Mouse (Mus musculus): ENCODE measurements around the gene Snx20. TPM values are rescaled to one million over a fixed set of nuclear protein-coding genes. Genes with fewer than 3 reads are reported as not detected.

Gene Snx20
- polyA plus RNA-seq, 1 experiment from 2014 or later, result 0.93 TPM

DNA sequence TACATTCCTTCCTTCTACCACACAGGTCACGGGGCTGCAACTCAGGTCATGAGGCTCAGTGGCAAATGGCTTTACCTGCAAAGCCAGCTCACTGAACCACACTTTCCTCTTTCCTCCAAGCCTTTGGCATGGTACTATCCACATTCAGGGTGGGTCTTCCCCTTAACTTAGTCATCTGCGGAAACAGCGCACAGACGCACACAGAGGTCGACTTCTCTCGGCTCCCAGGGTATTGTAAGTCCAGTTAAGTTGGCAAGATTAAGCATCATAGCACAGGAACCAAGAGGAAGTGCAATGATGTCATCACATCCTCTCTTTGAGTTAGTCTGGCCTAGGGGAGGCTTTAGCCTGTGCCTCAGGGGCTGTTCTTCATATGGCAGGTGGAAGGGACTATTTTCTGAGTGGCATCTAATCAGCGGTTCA lies 2.6 kb downstream of the Snx20 start:
- H3K4me3 ChIP-seq (replicated peaks), result no peak overlapping the region
- H3K4me1 ChIP-seq, result peaks cover 7% of the 10 kb centered on the region; the same call in 1 of the 2 replicates
- H3K9ac ChIP-seq, result no peak overlapping the region
- no peak overlapping the region for H3K27ac ChIP-seq
- H3K4me2 ChIP-seq, result no peak overlapping the region
- peaks cover 18% of the 10 kb centered on the region for H3K27me3 ChIP-seq
- 85% methylated on average over 7 of the region's 7 CpGs for WGBS
- no peak for ATAC-seq (ENCODE audit: low FRiP score)
- no peaks in the 10 kb centered on the region for H3K9me3 ChIP-seq
- H3K36me3 ChIP-seq (replicated peaks), result no peaks in the 10 kb centered on the region

DNA sequence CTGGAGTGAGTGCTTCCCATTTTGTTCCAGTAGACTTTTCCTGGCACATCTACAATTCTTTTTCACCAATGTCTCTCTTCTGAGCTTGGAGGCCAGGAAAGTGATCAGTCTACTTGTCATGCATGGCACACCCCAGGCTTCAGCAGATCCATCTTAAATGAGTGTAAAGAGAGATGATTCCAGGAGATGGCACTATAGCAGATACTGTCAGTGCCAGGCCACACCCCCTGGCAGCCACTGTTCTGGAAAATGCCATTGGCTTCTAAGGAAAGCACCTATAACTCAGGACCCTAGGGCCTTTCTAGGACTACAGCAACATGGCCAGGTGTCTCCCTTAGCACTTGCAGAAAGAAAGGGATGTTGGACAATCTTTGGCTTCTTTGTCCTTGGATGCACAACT lies 4.8 kb downstream of the Snx20 start:
- no peak overlapping the region for H3K4me3 ChIP-seq (replicated peaks)

DNA sequence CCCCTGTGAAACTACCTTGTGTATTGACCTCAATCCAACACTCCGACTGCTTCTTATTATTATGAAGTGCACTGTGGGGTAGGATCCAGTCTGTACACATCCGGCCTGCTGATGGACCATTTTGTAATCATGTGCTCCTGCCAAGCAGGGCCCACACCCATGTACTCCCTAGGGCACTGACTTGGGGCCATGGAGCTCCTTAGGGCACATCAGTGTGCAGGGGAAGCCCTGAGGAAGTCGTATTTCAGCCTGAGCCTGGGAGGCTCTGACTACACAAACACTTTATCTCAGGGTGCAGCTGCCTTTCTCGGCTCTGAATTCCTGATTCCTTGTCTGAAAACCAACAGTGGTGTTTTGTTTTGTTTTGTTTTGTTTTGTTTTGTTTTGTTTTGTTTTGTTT lies 5.7 kb downstream of the Snx20 start:
- ATAC-seq (ENCODE audit: low FRiP score), result no peak
- H3K27me3 ChIP-seq, result peaks cover 42% of the 10 kb centered on the region
- H3K27ac ChIP-seq, result no peak overlapping the region
- H3K4me3 ChIP-seq (replicated peaks), result no peak overlapping the region
- H3K4me1 ChIP-seq, result peaks cover 15% of the 10 kb centered on the region
- WGBS, result 83% methylated on average over 4 of the region's 4 CpGs
- H3K36me3 ChIP-seq (replicated peaks), result no peaks in the 10 kb centered on the region
- H3K9me3 ChIP-seq, result no peaks in the 10 kb centered on the region
- no peak overlapping the region for H3K9ac ChIP-seq
- no peak overlapping the region for H3K4me2 ChIP-seq

More for the DNA sequence above, 4.8 kb downstream of the Snx20 start:
- Histone ChIP-seq H3K27ac (no peak overlapping the region), H3K36me3 (replicated peaks) (no peaks in the 10 kb centered on the region), H3K4me2 (no peak overlapping the region), H3K9me3 (no peaks in the 10 kb centered on the region), H3K4me1 (peaks cover 15% of the 10 kb centered on the region), H3K27me3 (peaks cover 33% of the 10 kb centered on the region), H3K9ac (no peak overlapping the region)
- no peak for ATAC-seq (ENCODE audit: low FRiP score)

DNA sequence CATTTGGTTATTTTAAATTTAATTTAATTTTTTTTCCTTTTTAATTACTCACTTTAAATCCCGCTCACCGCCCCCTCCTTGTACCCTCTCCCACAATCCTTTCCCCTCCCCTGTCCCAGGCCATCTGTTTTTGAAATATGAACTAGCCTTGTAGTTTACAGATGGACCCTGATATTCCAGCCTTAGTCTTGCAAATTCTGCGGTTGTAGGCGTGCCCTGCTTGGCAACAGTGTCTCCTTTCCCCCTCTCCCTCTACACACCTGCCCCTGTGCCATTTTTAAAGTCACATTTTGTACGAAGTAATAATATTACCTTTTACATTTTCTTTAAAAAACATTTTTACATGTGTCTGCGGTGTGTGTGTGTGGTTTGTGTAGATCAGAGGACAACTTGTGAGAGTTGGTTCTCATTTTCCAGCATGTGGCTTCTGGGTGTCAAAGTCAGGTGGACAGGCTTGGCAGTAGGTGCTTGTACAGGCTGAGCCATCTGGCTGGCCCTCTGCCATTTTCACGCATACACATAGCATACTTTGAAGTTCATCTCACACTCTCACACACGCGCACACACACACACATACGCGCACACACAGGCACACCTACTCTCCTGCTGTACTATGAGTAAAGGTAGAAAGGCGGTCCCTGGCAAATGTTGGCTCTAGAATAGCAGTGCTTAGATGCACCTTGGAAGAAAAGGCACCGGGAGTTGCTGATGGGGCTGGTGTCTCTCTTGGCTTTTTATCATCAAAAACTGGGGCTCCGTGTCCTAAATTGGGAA lies 7.7 kb downstream of the Snx20 start:
- H3K4me2 ChIP-seq, result peak overlapping the region; percentile 80
- no peaks in the 10 kb centered on the region for H3K36me3 ChIP-seq (replicated peaks)
- no peak for ATAC-seq (ENCODE audit: low FRiP score)
- H3K9me3 ChIP-seq, result no peaks in the 10 kb centered on the region
- peaks cover 15% of the 10 kb centered on the region for H3K4me1 ChIP-seq
- no peak overlapping the region for H3K27ac ChIP-seq
- 65% methylated on average over 14 of the region's 14 CpGs for WGBS
- peak overlapping the region; percentile 53 for H3K4me3 ChIP-seq (replicated peaks)
- peak overlapping the region; percentile 61; the same call in 1 of the 2 replicates for H3K9ac ChIP-seq
- H3K27me3 ChIP-seq, result peaks cover 52% of the 10 kb centered on the region

DNA sequence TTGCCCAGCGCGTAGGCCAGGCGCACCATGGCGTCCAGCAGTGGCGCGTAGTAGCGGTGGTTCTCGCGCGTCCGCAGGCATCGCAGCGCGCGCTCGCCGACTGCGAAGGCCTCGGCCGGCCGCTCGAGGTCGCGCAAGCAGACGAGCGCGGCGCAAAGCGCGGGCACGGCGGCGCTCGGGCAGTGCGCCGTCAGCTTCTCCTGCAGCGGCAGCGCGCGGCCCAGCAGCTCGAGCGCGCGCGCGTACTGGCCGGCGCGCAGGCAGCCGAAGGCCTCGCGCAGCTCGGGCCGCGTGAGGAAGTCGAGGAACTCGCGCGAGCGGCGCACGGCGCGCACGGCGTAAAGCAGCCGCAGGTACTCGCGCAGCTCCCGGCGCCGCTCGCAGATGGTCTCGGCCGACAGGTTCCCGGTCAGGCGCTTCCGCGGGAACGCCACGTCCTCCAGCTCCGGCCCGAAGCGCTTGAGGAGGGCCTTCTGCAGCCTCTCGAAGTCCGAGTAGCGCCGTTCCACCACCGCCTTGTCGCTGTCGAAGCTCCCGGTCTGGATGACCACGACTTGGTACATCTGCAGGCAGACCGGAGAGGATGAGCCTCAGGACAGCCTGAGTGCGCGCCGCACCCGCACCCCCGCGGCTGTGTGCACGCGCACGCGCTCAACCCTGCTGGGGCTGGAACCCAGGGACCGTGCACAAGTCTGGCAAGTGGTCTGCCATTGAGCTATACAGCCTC lies 8.5 kb downstream of the Snx20 start:
- WGBS, result under 1% methylated on average over 105 of the region's 105 CpGs
- peak; percentile 85 for ATAC-seq (ENCODE audit: low FRiP score)
- peaks cover 15% of the 10 kb centered on the region for H3K4me1 ChIP-seq
- H3K27me3 ChIP-seq, result peaks cover 55% of the 10 kb centered on the region
- peak overlapping the region; percentile 80 for H3K4me2 ChIP-seq
- peak overlapping the region; percentile 48 for H3K27ac ChIP-seq
- H3K9ac ChIP-seq, result peak overlapping the region; percentile 61
- no peaks in the 10 kb centered on the region for H3K9me3 ChIP-seq
- no peaks in the 10 kb centered on the region for H3K36me3 ChIP-seq (replicated peaks)
- peak overlapping the region; percentile 53 for H3K4me3 ChIP-seq (replicated peaks)

DNA sequence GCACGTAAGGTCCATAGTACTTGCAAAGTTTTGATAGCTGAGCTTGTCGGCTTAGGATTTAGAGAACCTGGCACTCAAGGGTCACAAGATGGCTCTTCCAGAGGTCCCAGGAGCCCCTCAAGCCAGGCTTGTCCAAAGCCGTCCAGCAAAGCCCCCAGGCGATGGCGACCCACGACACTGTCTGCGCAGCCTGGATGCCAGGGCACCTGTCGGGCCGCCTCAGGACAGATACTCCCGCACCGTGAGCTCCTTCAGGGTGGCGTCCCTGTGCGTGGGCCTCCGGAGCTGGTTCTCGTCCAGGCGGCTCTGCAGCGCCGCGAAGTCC lies 9.0 kb downstream of the Snx20 start:
- Histone ChIP-seq H3K4me1 (peaks cover 15% of the 10 kb centered on the region), H3K4me2 (peak overlapping the region; percentile 80), H3K27ac (0 out of 2 replicates have a peak overlapping the region, but pooled peaks have one; percentile 48), H3K4me3 (replicated peaks) (peak overlapping the region; percentile 53), H3K9ac (peak overlapping the region; percentile 61), H3K9me3 (no peaks in the 10 kb centered on the region), H3K36me3 (replicated peaks) (no peaks in the 10 kb centered on the region), H3K27me3 (peaks cover 61% of the 10 kb centered on the region)
- ATAC-seq (ENCODE audit: low FRiP score), result no peak
- WGBS, result 14% methylated on average over 19 of the region's 19 CpGs

DNA sequence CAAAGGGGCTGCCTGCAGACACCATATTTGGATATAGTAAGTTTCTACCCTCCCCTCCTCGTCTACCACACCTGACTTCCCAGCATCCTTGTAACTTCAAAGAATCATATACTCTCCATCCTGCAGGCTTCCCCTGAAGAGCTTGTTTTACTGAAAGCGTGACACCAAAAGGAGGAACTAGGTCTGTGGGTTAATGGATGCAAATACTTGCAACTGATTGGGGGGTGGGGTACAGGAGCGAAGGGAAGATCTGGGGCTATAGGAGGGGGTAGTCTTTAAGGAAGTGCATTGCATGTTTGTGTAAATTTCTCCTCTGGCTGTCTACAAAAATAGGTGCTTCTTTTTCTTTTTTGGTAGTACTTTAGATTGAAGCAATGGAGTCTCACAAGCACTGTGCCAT lies 9.5 kb downstream of the Snx20 start:
- Histone ChIP-seq H3K27ac (no peak overlapping the region), H3K4me3 (replicated peaks) (no peak overlapping the region), H3K9me3 (no peaks in the 10 kb centered on the region), H3K4me1 (peaks cover 15% of the 10 kb centered on the region), H3K9ac (no peak overlapping the region), H3K36me3 (replicated peaks) (no peaks in the 10 kb centered on the region), H3K27me3 (peaks cover 62% of the 10 kb centered on the region), H3K4me2 (no peak overlapping the region)
- ATAC-seq (ENCODE audit: low FRiP score), result no peak
- 76% methylated on average over 3 of the region's 3 CpGs for WGBS

DNA sequence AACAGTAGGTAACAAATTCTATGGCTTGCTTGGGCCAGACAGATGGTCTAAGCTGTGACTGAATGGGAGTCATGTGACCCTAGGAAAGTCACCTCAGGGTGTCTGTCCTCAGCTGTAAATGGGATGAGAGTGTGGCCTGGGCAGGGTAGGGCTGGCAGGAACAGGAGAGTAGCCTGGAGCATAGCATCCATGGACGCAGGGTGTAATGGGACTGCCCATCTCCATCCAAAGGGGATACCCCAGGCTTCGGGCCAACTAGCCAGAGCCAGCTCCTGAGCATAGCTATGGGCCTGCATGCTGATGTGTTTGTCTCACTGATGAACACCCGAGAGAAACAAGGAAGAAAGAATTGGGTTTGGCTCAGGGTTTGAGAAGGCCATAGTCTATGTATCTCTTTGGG lies 11.7 kb downstream of the Snx20 start:
- Histone ChIP-seq H3K4me3 (replicated peaks) (no peak overlapping the region), H3K27me3 (peaks cover 70% of the 10 kb centered on the region), H3K27ac (no peak overlapping the region), H3K9ac (no peak overlapping the region), H3K9me3 (no peaks in the 10 kb centered on the region; the same call in 1 of the 2 replicates), H3K4me2 (no peak overlapping the region), H3K36me3 (replicated peaks) (no peaks in the 10 kb centered on the region), H3K4me1 (peaks cover 19% of the 10 kb centered on the region)
- ATAC-seq (ENCODE audit: low FRiP score), result no peak
- 91% methylated on average over 3 of the region's 3 CpGs for WGBS

DNA sequence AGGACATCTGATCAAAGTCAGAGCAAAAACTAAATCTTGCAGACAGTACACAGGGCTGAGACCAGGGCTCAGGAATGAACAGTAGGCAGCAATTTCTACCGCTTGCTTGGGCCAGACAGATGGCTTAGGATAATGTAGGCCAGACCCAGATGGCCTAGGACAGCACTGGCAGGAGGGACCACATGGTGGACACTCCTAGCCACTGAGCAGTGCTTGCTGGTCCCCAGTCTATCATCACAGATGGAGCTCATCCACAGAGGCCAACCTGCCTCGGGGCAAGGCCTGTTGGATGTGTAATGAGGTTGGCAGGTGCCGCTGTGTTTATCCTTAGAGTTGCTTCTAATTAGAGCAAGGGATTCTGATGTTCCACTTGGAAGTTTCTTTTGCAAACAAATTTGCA lies 12.6 kb downstream of the Snx20 start:
- peaks cover 12% of the 10 kb centered on the region for H3K4me1 ChIP-seq
- H3K4me2 ChIP-seq, result no peak overlapping the region
- no peak overlapping the region for H3K4me3 ChIP-seq (replicated peaks)
- H3K27ac ChIP-seq, result no peak overlapping the region
- H3K27me3 ChIP-seq, result peaks cover 60% of the 10 kb centered on the region
- WGBS, result 74% methylated on average over 3 of the region's 3 CpGs
- H3K36me3 ChIP-seq (replicated peaks), result no peaks in the 10 kb centered on the region
- H3K9me3 ChIP-seq, result no peaks in the 10 kb centered on the region; the same call in 1 of the 2 replicates
- no peak overlapping the region for H3K9ac ChIP-seq
- ATAC-seq (ENCODE audit: low FRiP score), result no peak

DNA sequence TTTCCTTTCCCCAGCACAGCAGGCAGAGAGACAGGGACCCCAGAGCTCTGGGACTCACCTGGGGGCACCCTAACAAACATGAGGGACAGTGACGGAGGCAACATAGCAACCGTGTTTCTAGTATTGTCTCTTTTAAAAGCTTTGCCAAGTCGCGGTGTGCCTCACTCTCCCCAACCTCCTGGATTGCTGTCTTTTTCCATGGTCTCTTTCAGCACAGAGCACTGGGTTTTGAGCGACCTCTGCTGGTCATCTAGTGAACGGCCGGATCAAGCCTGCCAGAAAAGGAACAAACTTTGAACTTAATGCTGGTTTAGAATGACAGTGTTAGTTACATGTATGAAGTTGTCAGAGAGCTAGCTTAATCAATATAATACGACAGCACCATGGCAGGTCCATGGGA lies 14.5 kb downstream of the Snx20 start:
- Histone ChIP-seq H3K4me1 (peaks cover 4% of the 10 kb centered on the region), H3K9ac (no peak overlapping the region), H3K27me3 (peaks cover 48% of the 10 kb centered on the region), H3K4me3 (replicated peaks) (no peak overlapping the region), H3K36me3 (replicated peaks) (no peaks in the 10 kb centered on the region), H3K9me3 (no peaks in the 10 kb centered on the region; the same call in 1 of the 2 replicates), H3K4me2 (no peak overlapping the region), H3K27ac (no peak overlapping the region)
- WGBS, result 1% methylated on average over 8 of the region's 8 CpGs
- peak; percentile 58; the same call in 1 of the 2 replicates for ATAC-seq (ENCODE audit: low FRiP score)

DNA sequence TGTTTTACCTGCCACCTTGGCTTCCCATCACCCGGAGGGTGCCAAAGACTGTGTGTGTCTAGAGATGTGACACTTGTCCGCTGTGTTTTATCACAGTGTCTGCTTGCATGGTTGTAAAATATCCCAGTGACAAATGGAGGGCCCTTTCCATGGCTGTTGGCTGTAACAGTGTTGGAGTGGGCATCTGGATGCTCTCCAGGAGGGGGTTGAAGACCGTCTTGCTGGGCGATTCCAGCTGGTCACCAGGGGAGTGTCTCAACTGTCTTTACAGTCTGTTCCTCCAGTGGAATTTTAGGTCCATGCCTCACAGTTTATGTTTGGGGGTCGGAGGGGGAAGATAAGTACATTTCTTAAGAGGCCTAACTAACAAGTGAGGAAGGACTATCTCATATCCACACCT lies 15.0 kb downstream of the Snx20 start:
- Histone ChIP-seq H3K9me3 (no peaks in the 10 kb centered on the region; the same call in 1 of the 2 replicates), H3K4me2 (no peak overlapping the region), H3K9ac (no peak overlapping the region), H3K4me3 (replicated peaks) (no peak overlapping the region), H3K36me3 (replicated peaks) (no peaks in the 10 kb centered on the region), H3K27ac (no peak overlapping the region), H3K27me3 (peaks cover 43% of the 10 kb centered on the region), H3K4me1 (peaks cover 4% of the 10 kb centered on the region)
- WGBS, result 78% methylated on average over 5 of the region's 5 CpGs
- ATAC-seq (ENCODE audit: low FRiP score), result no peak

DNA sequence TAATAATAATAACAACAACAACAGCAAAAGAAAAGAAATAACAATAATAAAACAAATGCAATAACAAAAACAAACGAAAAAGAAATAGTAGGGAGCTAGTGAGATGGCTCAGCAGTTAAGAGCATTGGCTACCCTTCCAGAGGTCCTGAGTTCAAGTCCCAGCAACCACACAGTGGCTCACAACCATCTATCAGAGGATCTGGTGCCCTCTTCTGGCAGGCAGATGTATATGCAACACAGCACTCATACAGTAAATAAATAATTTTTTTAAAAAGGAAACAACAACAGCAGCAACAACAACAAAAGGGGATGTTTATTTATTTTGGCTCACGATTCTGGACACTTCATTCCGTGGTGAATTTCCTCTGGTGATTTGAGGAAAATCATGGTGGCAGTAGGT lies 16.4 kb downstream of the Snx20 start:
- H3K9me3 ChIP-seq, result no peaks in the 10 kb centered on the region; the same call in 1 of the 2 replicates
- peaks cover 4% of the 10 kb centered on the region for H3K4me1 ChIP-seq
- no peak overlapping the region for H3K4me3 ChIP-seq (replicated peaks)
- 78% methylated on average over 3 of the region's 3 CpGs for WGBS
- H3K36me3 ChIP-seq (replicated peaks), result no peaks in the 10 kb centered on the region
- no peak for ATAC-seq (ENCODE audit: low FRiP score)
- peaks cover 29% of the 10 kb centered on the region for H3K27me3 ChIP-seq
- no peak overlapping the region for H3K9ac ChIP-seq
- H3K4me2 ChIP-seq, result no peak overlapping the region
- no peak overlapping the region for H3K27ac ChIP-seq

Data from forebrain, embryonic 12.5 days (tissue).